Mouse (Mus musculus): ENCODE measurements around the gene Pde10a. TPM values are rescaled to one million over a fixed set of nuclear protein-coding genes. Genes with fewer than 3 reads are reported as not detected.
A peak's percentile ranks its signal among the peaks of the same experiment; 100 is the strongest.

The Pde10a gene
- polyA plus RNA-seq, 1 experiment, result 0.52 TPM

DNA sequence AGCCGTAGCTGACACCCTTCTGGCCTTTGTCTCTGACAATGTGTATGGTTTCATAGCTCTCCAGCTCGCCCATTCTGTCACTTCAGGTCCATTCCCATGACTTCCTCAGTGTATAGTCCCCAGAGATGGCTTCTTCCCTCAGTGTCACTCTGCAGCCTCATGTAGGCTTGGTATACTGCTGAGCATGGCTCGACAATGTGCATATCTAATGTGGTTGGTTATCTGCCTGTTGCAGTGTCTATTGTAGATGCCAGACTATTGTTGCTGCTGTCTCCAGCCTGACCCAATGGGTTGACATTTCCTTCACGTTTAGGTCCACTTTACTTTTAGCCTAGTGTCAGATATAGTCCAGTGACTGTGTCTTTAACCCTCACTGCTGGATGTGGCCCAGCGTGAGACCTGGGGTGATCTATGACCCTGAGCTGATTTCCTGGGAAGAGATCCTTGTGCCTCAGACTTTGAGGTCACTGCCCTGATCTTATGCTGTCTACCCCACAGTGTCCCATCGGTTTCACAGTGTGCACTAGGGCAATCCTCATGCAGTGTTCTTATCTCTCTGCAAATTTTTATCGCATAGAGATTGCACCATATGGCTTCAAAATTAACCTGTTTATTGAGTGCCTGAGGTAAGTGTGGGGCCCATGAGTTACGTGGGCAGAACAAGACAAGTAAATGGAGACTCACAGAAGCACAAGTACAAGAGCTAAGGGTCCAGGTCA is 48.5 kb downstream of the Pde10a start:
- TF ChIP-seq CTCF (IDR thresholded peaks at IDR 0.05; ENCODE audit: extremely low read depth, insufficient read length, insufficient replicate concordance, low read depth, low read length), result no peak
- no peak for TF ChIP-seq POLR2A (IDR thresholded peaks at IDR 0.05; ENCODE audit: low read depth, low read length)
- 53% methylated on average over 8 of the region's 8 CpGs for WGBS
- H3K27me3 ChIP-seq (ENCODE audit: control insufficient read depth, insufficient read depth, low read length), result no peaks in the 10 kb centered on the region
- H3K36me3 ChIP-seq (ENCODE audit: control insufficient read depth, insufficient read depth, low read length), result no peaks in the 10 kb centered on the region
- H3K27ac ChIP-seq (ENCODE audit: insufficient read depth, low read depth, low read length), result no peak overlapping the region
- H3K4me3 ChIP-seq (ENCODE audit: low read depth, low read length), result no peak overlapping the region
- no peaks in the 10 kb centered on the region for H3K4me1 ChIP-seq (ENCODE audit: control insufficient read depth, insufficient read depth, insufficient read length, low read length)

DNA sequence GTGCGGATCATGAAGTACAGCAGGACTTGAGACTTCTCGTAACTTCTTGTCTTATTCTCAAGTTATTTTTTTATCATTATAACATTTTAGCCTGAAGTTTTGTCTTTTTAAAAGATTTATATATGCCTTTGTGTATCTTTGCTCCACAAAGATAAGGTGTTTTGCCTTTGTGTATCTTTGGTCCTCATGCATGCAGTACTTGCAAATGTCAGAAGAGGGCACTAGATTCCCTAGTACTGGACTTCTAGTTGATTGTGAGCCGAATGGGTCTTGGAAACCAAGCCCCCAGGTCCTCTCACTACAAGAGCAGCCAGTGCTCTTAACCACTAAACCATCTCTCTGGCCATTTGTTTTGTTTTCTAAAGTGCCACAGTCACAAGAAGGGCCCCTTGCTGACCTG is 55.2 kb downstream of the Pde10a start:
- TF ChIP-seq CTCF (IDR thresholded peaks at IDR 0.05; ENCODE audit: extremely low read depth, insufficient read length, insufficient replicate concordance, low read depth, low read length), result no peak
- no peak for TF ChIP-seq POLR2A (IDR thresholded peaks at IDR 0.05; ENCODE audit: low read depth, low read length)
- H3K36me3 ChIP-seq (ENCODE audit: control insufficient read depth, insufficient read depth, low read length), result no peaks in the 10 kb centered on the region
- no peaks in the 10 kb centered on the region for H3K27me3 ChIP-seq (ENCODE audit: control insufficient read depth, insufficient read depth, low read length)
- H3K4me3 ChIP-seq (ENCODE audit: low read depth, low read length), result no peak overlapping the region
- WGBS, result 67% methylated on average over 3 of the region's 3 CpGs
- H3K4me1 ChIP-seq (ENCODE audit: control insufficient read depth, insufficient read depth, insufficient read length, low read length), result no peaks in the 10 kb centered on the region
- no peak overlapping the region for H3K27ac ChIP-seq (ENCODE audit: insufficient read depth, low read depth, low read length)

DNA sequence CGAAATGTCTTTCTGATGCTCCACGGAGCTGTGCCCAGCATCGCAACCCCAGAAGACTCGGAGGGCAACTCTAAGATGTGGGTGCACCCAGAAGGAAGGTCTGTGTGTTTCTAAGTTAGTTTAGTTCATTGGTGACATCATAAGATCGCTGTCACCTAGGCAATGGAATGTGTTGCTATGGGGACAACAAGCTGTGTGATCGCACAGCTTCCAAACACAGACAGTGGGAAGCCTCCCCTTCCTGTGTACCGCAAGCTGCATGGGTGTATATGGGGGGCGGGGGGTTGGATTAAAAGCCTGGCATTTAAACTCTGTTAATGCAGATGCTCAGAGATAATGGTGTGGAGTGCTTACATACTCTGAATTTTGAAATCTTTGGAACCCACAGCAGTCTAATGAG is 56.4 kb downstream of the Pde10a start:
- H3K4me1 ChIP-seq (ENCODE audit: control insufficient read depth, insufficient read depth, insufficient read length, low read length), result no peaks in the 10 kb centered on the region
- TF ChIP-seq POLR2A (IDR thresholded peaks at IDR 0.05; ENCODE audit: low read depth, low read length), result no peak
- no peak for TF ChIP-seq CTCF (IDR thresholded peaks at IDR 0.05; ENCODE audit: extremely low read depth, insufficient read length, insufficient replicate concordance, low read depth, low read length)
- H3K4me3 ChIP-seq (ENCODE audit: low read depth, low read length), result no peak overlapping the region
- 74% methylated on average over 8 of the region's 8 CpGs for WGBS
- no peaks in the 10 kb centered on the region for H3K36me3 ChIP-seq (ENCODE audit: control insufficient read depth, insufficient read depth, low read length)
- H3K27me3 ChIP-seq (ENCODE audit: control insufficient read depth, insufficient read depth, low read length), result no peaks in the 10 kb centered on the region
- H3K27ac ChIP-seq (ENCODE audit: insufficient read depth, low read depth, low read length), result no peak overlapping the region

DNA sequence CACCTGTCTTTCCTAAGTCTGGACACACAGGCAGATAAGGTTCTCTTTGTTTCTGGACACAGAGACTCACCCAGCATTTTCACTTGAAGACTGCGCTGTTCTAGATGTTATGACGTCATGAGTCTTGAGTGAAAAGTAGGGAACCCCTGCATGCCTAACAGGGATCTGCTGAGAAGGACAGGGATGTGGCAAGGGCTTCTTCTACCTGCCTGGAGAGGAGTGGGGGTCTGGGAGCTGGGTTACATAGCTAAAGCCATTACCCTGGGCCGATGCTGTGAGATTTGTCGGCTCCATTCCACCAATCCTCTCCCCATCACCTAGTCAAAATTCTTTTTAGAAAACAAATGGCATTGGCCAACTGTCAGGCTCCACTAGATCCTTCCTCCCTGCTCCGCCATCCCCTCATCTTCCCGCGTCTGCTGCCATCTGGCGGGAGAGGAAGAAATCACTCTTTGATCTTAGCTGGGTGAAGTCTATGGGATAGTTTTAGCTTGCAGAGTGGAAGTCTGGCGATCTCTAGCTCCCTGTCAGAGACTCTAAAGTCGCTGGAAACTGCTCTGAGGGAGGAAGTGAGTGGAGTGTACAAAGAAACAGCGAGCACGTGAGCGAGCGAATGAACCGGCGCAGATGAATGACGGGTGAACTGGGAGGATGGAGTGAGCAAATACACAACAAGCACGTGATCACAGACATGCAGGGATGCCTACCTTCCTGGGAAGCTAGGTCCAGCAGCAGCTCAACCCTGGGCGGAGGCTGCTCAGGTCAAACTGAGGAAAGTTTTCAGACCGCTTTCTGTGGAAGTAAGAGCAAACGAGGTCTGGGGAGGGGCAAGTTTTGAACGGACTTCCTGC is 67.5 kb downstream of the Pde10a start:
- H3K36me3 ChIP-seq (ENCODE audit: control insufficient read depth, insufficient read depth, low read length), result no peaks in the 10 kb centered on the region
- no peak for TF ChIP-seq POLR2A (IDR thresholded peaks at IDR 0.05; ENCODE audit: low read depth, low read length)
- TF ChIP-seq CTCF (IDR thresholded peaks at IDR 0.05; ENCODE audit: extremely low read depth, insufficient read length, insufficient replicate concordance, low read depth, low read length), result peak; percentile 77; the same call in 1 of the 2 replicates
- no peaks in the 10 kb centered on the region for H3K4me1 ChIP-seq (ENCODE audit: control insufficient read depth, insufficient read depth, insufficient read length, low read length)
- no peak overlapping the region for H3K27ac ChIP-seq (ENCODE audit: insufficient read depth, low read depth, low read length)
- no peaks in the 10 kb centered on the region for H3K27me3 ChIP-seq (ENCODE audit: control insufficient read depth, insufficient read depth, low read length)
- no peak overlapping the region for H3K4me3 ChIP-seq (ENCODE audit: low read depth, low read length)
- WGBS, result 14% methylated on average over 22 of the region's 22 CpGs

DNA sequence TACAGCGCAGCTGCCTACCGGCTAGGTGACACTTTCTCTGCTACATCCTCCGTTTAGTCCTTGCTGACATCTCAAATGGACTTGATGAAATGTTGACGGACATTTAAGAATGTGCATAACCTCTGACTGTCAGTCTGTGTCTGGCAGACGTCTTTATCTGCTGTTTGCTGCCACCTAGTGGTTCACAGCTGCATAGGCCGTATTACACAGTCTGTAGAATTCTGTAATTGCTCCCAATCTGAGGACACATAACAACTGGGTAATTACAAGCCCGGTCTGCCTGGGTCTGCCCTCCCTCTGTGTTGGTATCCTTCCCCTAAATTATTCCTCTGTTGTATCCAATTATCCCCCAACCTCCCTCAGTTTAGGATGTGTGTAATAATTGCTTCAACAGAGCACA is 72.6 kb downstream of the Pde10a start:
- Histone ChIP-seq H3K36me3 (ENCODE audit: control insufficient read depth, insufficient read depth, low read length) (no peaks in the 10 kb centered on the region), H3K4me1 (ENCODE audit: control insufficient read depth, insufficient read depth, insufficient read length, low read length) (no peaks in the 10 kb centered on the region), H3K4me3 (ENCODE audit: low read depth, low read length) (no peak overlapping the region), H3K27me3 (ENCODE audit: control insufficient read depth, insufficient read depth, low read length) (no peaks in the 10 kb centered on the region), H3K27ac (ENCODE audit: insufficient read depth, low read depth, low read length) (no peak overlapping the region)
- 11% methylated on average over 7 of the region's 7 CpGs for WGBS
- TF ChIP-seq POLR2A (IDR thresholded peaks at IDR 0.05; ENCODE audit: low read depth, low read length) (no peak), CTCF (IDR thresholded peaks at IDR 0.05; ENCODE audit: extremely low read depth, insufficient read length, insufficient replicate concordance, low read depth, low read length) (peak; percentile 39; the same call in 1 of the 2 replicates)

DNA sequence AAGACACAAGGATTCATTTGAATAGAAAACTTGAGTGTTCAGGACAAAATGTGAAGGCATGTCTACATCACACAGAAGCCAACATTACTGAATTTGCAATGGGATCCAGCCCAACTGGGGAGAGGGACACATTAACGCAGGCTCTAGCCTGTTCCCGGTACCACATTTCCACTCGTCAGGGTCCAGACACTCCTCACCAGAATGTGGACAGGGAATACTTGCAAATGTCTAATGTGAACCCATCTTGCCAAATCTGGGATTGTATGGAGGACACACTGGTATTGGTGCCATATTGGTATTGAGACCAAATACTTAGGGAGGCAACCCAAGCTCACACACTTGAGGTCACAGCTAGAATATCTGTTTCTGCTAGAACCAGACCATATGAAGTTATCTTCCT is 77.8 kb downstream of the Pde10a start:
- no peaks in the 10 kb centered on the region for H3K4me1 ChIP-seq (ENCODE audit: control insufficient read depth, insufficient read depth, insufficient read length, low read length)
- H3K4me3 ChIP-seq (ENCODE audit: low read depth, low read length), result no peak overlapping the region
- WGBS, result 90% methylated on average over 3 of the region's 3 CpGs
- H3K27me3 ChIP-seq (ENCODE audit: control insufficient read depth, insufficient read depth, low read length), result no peaks in the 10 kb centered on the region
- H3K27ac ChIP-seq (ENCODE audit: insufficient read depth, low read depth, low read length), result no peak overlapping the region
- TF ChIP-seq CTCF (IDR thresholded peaks at IDR 0.05; ENCODE audit: extremely low read depth, insufficient read length, insufficient replicate concordance, low read depth, low read length) (no peak), POLR2A (IDR thresholded peaks at IDR 0.05; ENCODE audit: low read depth, low read length) (no peak)
- no peaks in the 10 kb centered on the region for H3K36me3 ChIP-seq (ENCODE audit: control insufficient read depth, insufficient read depth, low read length)

DNA sequence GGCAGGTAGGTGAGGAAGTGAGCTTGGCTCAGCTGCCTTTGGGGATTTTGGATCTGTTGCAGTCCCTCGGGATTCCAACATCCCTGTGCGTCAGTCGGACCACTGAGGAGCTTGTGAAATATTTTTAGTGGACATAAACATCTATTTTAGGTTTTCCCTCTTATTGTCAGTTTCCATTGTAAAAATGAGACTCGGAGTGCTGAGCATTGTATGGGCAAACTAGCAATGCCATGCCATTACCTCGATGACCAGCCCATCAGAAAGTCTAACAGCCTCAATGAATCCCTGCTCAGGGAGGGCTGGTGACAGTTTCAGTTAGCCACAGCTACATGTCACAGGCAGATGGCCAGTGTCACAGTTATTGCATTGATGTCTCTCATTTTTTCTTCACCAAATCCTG is 80.7 kb downstream of the Pde10a start:
- WGBS, result 76% methylated on average over 5 of the region's 5 CpGs
- H3K27ac ChIP-seq (ENCODE audit: insufficient read depth, low read depth, low read length), result no peak overlapping the region
- no peaks in the 10 kb centered on the region for H3K4me1 ChIP-seq (ENCODE audit: control insufficient read depth, insufficient read depth, insufficient read length, low read length)
- TF ChIP-seq POLR2A (IDR thresholded peaks at IDR 0.05; ENCODE audit: low read depth, low read length) (no peak), CTCF (IDR thresholded peaks at IDR 0.05; ENCODE audit: extremely low read depth, insufficient read length, insufficient replicate concordance, low read depth, low read length) (no peak)
- H3K27me3 ChIP-seq (ENCODE audit: control insufficient read depth, insufficient read depth, low read length), result no peaks in the 10 kb centered on the region
- H3K4me3 ChIP-seq (ENCODE audit: low read depth, low read length), result no peak overlapping the region
- H3K36me3 ChIP-seq (ENCODE audit: control insufficient read depth, insufficient read depth, low read length), result no peaks in the 10 kb centered on the region

Data from small intestine, adult 2 months (tissue).